Mouse (Mus musculus) brain, embryonic 14.5 days (tissue): ENCODE measurements at regions not wholly inside any gene's neighbourhood (a gene's known extent, or its start where the extent isn't known, plus 50 kb on each side); places are given as distances from the start of the nearest gene placed in this dataset.

Experiments used
- CTCF ChIP-seq: fragments of 200-500 bp; IDR thresholded peaks from 2 replicates; pipeline ENCODE4 v1.5.1; 2012; ENCODE audit warnings: inconsistent platforms, mild to moderate bottlenecking, moderate library complexity, borderline replicate concordance; ENCODE audit not compliant: insufficient read depth, insufficient read length; ENCODE audit errors: extremely low read depth
- POLR2A ChIP-seq: fragments of 200-500 bp; IDR thresholded peaks from 2 replicates; pipeline ENCODE4 v1.6.1; 2012; ENCODE audit warnings: mild to moderate bottlenecking, inconsistent platforms, borderline replicate concordance; ENCODE audit not compliant: poor library complexity, insufficient read depth, insufficient read length, severe bottlenecking; ENCODE audit errors: extremely low read depth

GRCm38 (mm10) chrX:162332121-162332520 is 172.6 kb upstream of the Nhs start:
- TF ChIP-seq CTCF (no peak), POLR2A (no peak)
